Mouse (Mus musculus) lung, postnatal 0 days (tissue): Measurements from ENCODE around the gene Papola.

ENCODE experiments used
- CTCF ChIP-seq: IDR thresholded peaks from 2 replicates; pipeline ENCODE4 v1.5.1; 2016; ENCODE audit warnings: antibody characterized with exemption, mild to moderate bottlenecking
- EP300 ChIP-seq: IDR thresholded peaks from 2 replicates; pipeline ENCODE4 v1.6.1; 2016; ENCODE audit warnings: antibody characterized with exemption, mild to moderate bottlenecking, control low read depth

- TF ChIP-seq CTCF (no peak), EP300 (no peak)
Observed at GRCm38 (mm10) chr12:105843243-105844005, 58.9 kb downstream of the Papola start.
